Mouse (Mus musculus) mature B cell (primary cell): Measurements from ENCODE around the gene Ajap1.

Experiments used
- in situ Hi-C: fragments of 300-500 bp; cut with MboI; formaldehyde crosslinking; loops from 2 replicates; pipeline ENCODE4 v1.14.3; 2019

Gene Ajap1

DNA sequence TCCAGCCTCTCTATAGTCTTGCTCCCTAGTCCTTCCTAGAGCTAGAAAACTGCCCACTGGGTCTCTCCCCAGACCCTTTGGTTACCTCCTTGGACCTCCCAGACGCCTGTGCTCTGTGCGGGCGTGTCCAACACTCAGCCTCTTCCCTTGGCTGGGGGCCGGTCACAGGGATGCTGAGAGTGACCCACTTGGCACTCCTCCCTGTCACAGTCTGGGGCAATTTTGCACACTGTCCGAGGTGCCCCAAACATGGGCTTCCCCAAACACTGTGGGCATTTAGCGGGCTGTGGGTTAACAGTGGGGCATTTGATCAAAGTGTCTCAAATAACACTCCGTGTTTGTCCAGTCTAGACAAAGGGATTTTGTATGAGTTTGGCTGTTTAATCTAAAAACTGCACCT is 29.1 kb downstream of the Ajap1 start:
- in situ Hi-C loops: no loop called here

DNA sequence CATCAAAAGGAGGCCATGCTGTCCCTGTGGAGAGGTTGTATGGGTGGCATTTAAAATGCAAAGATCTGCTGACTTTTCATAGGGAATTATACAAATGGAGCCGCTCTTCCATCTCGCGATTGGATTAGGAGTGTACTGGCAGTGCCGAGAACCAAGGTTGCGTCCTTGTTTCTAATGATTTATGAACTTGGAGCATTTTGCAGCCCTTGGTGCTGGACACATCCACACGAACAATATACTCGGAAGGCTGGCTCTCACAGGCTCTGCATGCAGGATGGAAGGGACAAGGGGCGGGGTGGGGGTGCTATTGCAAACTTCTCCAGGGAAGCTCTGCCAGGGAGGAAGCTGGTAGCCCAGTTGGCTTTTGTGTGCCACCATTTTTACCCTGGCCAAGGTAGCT is 31.1 kb downstream of the Ajap1 start:
- in situ Hi-C loops: no loop called here

DNA sequence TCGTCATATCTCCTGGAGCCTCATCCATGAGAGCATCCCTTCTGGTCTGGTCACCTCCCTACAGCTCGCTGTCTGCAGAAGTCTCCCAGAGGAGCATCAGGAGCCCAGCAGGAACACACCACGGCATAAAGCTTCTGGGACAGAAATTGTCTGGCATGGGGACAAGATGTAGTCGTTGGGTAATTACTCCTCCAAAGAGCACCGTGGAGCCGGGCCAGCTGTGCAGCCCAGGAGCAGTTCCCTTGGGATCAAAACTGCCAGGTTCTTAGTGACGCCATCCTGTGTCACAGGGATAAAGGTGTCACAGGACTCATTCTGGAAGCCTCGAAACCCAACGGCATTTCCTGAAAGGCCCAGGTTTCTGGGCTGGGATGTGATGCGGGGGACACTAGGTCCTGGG is 40.1 kb downstream of the Ajap1 start:
- in situ Hi-C loops: no loop called here

DNA sequence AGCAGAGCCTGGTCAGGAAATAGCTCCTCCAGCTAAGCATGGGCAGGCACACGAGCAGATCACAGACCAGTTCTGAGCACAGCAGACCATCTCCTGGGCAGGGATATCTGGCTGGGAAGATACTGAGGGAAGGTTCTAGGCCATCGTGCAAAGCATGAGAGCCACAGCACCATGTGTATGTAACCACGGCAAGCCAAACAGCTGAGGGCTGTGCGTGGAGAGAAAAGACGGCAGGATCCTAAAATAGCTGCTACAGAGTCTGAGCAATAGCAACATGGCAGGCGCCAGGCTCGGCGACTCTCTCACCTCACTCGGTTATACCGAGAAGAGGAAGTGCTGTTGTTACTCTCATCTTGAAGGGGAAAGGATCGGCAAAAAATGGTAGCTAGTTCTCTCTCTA is 42.7 kb downstream of the Ajap1 start:
- in situ Hi-C loops: no loop called here

DNA sequence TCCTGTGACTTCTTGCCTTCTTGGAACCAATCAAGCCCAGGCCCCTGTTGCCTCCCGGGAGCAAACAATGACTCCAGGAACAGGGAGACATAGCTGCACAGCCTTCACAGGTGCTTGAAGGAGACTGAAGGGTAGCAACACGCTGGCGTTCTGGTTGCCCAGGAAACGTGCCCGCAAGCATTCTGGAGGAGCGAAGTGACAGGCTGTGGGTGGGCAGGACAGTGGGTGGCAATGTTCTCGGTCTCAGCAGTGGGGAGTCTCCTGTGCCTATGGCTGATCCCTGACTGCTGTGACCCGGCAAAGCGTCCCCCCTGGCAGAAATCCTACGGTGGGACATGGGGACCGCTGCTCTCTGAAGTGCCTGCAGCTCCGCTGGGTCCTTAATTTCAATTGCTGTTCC is 43.6 kb downstream of the Ajap1 start:
- in situ Hi-C loops: no loop called here

DNA sequence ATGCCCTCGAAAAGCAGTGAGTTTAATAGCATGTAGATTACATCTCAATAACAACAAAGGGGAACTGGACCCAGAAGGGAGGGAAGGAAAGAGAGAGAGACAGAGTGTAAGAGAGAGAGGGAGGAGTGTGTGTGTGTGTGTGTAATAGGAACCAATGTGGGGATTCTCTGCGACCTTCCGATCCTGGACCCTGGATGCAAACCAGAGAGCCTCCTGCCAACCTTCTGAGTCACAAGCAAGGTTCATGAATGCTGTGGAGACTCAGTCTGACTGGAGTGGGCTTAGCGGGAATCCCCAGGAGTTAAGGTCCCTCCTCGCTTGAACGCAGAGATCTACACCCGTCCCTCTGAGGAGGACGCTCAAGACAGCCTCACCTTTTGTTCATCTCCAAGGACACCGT is 45.4 kb downstream of the Ajap1 start:
- in situ Hi-C loops: no loop called here

DNA sequence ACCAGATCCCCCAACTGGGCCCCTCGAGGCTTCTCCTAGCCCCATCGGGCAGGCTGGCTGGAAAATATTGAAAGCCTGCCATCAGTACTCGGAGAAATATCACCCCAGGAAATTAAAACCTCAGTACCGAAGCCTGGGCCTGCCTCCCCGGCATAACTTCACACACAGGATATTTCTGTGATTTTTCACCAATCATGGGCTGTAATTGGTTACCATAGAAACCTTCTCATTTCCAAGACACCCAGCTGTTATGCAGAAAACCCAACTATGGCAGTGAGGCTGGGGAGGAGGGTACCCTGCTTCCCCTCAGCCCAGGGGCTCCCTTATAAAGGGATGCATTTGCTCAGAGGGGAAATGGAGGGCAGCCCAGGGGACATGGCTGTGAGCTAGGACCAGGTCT is 46.7 kb downstream of the Ajap1 start:
- in situ Hi-C loops: no loop called here

DNA sequence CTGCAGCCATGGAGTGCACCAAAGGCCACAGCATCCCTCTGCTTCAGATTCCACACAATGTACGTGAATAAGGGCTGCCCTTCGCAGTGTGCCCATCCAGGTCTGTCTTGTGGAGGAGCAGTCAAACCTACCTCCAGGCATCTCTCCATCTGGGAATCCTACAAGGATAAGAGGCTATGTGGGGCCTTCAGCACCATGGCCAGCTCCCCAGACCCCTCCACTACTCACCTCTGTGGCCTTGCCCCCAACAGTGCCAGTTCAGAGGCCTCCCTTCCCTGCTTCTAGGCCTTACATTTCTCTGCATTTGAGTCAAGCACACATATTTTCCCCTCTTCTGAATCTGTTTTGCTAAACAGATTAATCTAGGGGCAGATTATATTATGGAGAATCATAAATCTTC is 52.6 kb downstream of the Ajap1 start:
- in situ Hi-C loops: no loop called here

DNA sequence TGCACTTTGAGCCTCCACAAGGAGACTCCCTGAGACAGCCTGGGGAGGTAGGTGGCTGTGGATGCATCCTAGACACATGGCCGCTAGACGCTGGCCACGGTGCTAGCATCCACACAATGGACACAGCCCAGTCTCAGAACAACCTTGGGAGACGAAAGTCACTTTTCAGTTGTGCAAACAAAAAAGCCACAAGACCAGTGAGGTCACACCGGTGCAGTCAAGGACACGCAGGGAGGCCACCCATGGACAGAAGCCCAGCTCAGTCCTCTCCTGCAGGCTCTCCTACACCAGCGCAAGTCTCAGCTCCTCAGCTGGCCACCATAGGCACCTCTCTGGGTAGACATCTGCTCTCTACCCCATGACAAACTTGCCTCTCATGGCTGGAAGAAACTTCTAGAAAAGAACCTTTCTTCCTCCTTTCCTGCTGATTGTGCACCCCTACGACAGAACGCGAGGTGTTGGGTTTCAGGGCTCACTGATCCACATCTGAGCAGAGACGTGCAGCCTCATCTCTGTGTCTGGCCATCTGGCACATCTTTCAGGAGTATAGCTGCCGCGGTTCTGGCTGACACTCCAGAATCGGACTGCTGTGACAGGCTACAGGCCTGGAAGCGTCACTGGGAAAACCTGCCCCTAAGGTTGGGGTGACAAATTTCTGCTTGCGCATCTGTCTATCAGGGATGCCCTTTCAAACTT is 56.5 kb downstream of the Ajap1 start:
- in situ Hi-C loops: no loop called here

DNA sequence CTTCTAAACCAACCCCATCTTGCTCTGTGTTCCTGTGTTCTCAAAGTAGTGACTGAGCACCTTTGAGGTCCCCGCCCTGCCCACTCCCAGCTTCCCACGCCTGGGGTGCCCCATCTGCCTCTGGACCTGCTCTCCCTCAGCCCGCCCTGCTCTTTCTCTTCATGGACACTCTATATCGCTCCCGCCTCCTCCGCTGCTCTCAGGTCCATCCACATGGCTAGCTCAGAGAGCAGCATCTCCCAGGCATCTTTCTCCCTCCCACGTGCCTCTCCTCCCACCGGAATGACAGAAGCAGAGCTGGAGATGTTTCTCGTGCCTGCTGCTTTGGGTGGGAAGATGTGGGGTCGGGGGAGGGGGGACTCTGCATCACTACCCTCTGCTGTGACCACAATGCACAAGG is 58.3 kb downstream of the Ajap1 start:
- in situ Hi-C loops: no loop called here

DNA sequence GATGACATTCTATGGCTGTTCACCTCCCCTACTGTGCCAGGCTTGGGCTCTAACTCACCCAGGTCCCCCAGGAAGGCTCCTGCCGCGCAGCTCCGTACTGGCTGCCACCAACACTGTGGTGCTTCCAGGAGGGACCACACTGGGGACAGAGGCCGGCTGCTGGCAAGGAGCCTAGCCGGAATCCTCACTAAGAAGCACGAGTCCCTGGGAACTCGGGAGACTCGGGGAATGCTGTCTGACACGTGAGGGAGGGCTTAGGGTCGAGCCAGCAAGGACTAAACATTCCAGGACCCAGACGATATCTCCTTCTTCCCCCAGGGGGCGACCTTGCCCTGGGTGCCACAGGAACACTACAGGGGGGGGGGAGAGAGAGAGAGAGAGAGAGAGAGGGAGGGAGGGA is 64.7 kb downstream of the Ajap1 start:
- in situ Hi-C loops: no loop called here

DNA sequence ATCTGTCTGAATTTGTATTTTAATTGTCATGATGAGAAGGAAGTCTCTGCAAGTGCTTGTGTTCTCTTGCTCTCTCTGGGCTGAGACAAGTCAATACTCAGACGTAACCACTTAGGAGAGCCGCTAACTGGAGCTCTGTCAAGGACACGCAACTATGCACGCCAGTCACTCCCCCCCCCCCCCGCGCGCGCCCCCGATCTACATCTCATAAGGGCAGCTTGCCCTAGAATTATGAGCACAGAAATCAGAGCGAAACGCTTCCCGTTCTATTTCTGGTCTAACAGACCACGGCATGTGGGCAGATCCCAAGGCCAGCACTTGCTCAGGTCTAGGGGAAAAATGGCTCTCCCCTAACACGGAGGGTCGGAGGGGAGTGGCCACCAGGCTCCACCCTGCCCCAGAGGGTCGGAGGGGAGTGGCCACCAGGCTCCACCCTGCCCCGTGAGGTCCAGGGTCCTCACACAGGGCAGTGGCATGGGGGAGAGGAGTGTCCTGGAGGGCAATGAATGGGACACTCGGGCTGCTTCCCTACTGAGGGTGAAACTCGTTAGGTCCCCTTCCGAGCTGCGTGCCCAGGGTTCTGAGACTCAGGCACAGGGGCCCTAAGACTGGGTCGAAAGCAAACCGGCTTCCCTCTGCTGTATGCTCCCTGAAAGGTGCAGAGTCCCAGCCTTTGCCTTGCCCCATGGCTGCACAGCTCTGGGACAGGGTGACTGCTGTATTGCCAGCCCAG is 65.3 kb downstream of the Ajap1 start:
- in situ Hi-C loops: no loop called here

DNA sequence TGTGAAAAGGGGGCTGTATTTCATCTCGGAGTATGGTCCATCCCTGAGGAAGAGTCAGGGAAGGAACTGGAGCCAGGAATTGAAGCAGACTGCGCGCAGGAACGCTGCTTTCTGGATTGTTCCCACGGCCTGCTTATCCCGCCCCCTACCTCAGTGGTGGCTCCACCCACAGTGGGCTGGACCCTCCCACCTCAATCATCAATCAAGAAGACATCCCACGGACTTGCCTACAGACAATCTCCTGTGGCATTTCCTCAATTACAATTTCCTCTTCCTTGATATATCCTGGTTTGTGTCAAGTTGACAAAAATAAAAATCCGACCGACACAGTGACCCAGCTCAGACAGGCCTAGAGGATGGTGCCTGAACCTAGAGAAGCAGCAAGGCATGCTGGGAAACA is 66.5 kb downstream of the Ajap1 start:
- in situ Hi-C loops: no loop called here

DNA sequence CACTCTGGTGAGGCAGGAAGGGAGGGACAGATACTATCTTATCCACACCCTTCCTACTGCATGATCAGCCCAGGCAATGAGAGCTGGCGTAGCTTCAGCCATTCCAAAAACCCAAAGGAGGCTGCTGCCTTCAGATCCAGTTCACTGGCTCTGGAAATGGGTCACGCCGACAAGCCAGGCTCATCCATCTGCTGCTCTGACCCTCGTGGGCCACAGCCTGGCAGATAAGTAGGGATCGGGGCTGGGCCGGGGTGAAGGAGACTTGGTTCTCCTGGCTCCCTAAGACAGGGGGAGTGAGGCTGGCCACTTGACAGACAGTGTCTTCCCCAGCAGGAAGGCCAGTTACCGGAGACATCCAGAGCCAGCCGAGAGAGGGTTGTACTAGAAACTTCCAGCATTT is 84.2 kb downstream of the Ajap1 start:
- in situ Hi-C loops: no loop called here

DNA sequence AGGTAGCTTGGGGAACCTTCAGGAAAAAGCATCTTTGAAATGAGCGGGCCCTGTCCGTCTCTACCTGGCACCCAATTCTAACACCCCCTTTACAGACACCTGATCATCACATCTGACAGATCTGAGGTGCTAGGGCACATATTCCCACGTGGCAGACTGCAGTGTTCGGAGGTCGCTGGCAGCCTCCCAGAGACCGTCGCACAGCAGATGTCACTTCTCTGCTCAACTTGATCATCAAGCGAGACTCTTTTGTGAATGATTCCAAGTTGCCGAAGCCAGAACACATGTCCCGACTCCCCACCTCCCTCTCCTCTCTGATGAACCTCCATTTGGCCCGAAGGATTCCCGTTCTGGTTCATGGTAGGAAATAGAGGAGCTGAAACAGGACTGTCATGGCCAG is 95.1 kb downstream of the Ajap1 start:
- in situ Hi-C loops: no loop called here

DNA sequence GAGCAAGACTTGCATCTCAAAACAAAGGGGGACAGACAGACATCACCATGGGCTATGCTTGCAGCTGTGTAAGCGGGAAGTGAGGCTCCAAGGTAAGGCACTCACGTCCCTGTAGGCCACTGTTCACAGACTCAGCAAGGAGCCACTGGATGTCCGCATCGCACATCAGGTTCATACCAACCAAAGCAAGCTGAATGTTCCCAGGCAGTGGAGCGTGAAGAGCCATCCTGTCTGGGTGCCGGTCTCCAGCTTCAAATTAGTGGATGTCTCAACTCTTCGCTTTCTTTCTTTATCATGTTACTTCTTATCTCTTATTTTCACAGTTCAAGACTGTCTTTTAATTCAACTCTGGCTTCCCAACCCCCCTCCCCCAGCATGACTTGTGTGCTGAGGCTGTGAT is 101.2 kb downstream of the Ajap1 start:
- in situ Hi-C loops: no loop called here

DNA sequence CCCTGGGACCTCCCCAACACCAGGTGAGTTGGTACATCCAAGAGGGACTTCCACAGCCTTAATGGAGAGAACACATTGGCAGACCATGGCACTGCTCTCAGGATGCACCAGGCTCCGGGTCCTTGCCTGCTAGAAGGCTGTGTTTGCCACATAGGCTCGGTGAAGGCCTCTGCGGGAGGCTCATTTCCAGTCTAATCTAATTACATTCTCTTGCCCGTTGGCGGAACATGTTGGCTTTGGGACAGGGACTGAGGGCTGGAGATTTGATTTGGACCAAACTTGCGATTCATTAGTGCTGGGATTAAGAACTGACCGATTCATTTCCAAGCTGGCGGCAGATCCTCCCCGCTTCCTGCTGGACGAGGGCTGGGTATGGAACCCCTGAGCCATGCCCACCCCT is 101.7 kb downstream of the Ajap1 start:
- in situ Hi-C loops: no loop called here

DNA sequence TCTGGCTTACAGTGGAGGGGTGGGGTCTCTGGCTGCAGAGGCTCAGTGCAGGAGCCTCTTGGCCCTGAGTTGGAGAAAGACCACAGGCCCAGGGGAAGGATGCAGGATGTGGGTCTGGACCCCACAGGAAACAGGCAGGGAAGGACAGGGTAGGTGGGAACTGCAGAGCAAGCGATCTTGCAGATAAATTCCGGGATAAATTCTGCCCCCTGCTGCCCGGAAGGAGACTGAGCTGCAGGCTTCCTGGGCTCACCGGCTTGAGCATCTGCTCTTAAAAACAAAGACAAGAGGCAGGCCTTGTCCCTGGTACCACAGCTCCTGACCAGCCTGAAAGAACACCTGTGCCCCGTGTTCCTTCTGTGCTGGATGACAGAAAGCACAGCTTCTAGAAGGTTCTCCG is 104.6 kb downstream of the Ajap1 start:
- in situ Hi-C loops: no loop called here

DNA sequence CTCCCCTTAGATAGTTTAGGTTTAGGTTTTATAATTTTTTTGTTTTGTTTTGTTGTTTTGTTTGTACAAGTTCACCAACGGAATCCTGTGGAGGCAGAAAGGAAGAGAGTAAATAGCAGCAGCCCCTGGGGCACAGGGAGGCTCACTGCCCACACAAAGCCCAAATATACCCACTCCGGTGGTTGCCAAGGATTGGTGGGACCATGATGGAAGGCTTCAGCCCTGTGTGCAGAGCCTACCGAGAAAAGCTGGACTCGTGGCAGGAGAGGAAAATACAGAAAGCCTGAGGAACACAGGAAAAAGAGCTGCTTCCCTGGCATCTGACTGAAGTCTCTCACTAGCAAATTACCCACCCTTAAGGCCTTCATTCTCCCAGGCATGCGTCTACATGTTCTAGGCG is 108.4 kb downstream of the Ajap1 start:
- in situ Hi-C loops: no loop called here

DNA sequence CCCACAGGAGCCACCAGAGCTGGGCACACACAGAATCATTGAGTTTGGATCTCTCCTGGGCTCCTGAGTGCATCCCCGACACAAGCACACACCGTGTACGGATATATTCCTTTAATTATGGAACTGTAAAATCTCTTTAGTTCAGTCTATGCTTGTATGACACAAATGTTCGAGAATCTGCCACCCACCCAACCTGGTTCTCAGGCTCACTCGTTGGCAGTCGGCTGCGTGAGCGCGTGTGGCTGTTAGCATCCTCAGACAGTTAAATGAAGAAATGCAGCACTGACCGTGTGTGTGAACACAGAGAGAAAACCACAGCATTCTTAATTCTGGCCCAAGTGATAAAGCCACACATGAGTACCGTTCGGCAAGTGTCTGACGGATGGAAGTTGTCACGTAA is 109.5 kb downstream of the Ajap1 start:
- in situ Hi-C loops: no loop called here

DNA sequence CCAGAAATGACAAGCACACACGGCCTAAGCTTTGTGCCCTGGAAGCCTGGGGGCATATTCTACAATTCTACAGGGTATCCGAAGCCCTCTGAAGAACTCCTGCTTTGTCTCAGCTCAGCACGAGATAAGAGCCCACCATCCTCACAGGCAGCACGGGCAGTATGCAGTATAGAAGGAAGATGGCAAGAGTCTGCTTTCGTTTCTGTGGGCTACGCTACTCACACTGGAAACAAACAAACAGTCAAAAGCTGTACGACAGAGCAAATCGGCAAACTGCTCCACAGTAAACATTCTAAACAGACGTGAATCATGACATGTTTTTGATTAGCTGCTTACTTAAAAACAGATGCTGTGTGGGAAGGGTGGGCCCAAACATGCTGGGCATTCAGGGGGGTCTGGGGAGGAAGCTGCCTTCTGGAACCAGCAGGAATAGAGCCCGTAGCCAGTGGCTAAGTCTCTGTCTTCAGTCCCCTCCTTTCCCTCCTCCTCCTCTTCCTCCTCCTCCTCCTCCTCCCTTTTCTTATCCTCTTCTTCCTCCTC is 113.9 kb downstream of the Ajap1 start:
- in situ Hi-C loops: no loop called here

DNA sequence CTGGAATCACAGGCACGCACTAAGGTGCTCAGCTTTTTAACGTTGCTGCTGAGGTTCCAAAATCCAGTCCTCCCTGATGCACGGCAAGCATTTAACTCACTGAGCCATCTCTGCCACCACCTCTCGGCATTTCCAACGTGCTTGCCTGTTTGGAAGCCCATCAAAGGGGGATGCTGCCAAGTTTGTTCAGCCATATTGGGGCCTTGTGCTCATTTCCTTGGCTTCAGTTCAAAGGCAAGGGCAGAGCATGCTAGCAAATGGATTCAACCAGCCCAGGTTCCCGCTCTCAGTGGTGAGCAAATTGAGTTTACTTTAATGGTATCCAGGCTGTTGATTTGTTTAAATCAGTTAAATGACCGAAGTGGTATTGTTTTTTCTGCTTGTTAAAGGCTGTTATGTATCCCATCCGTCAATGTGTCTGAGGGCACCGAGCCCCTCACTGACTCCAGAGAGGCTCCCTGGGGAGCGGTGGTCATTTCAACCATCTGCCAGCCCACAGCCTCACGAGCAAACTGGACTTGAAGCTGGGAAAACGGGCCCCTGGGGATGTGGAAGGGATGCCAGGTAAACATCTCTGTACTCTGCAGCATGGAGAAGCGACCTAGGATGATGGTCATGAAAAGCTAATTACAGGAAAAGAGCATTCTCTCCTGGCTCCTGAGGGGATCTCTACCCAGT is 121.6 kb downstream of the Ajap1 start:
- in situ Hi-C loops: no loop called here

DNA sequence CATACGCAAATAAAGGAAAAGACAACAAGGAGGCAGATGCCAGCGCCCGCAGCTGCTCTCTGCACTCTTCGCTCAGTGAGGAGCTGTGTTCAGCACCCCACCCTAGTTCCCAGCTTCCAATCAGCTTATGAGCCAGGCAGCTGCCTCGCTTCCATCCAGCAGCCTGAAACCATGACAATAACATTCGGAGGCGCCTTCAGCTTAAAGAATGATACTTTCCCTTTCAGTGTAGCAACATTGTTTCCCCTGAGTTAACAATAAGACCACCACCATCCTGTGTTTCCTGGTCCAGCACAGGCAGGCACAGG is 124.4 kb downstream of the Ajap1 start:
- in situ Hi-C loops: no loop called here
